Mouse (Mus musculus) MEL (cell line): ENCODE data around the gene Rsph10b. TPM values are rescaled to one million over a fixed set of nuclear protein-coding genes. Genes with fewer than 3 reads are reported as not detected.
A peak's percentile ranks its signal among the peaks of the same experiment; 100 is the strongest.

ENCODE experiments used
- DNase-seq: peaks from one replicate; pipeline ENCODE4 v3.0.0; 2011; ENCODE audit warnings: low read depth, low spot score
- H3K27ac ChIP-seq: 2 replicates; pipeline ENCODE4 v1.5.1; 2012; ENCODE audit warnings: low read depth, mild to moderate bottlenecking, control low read depth, low read length, moderate library complexity; ENCODE audit not compliant: control insufficient read depth
- H3K27me3 ChIP-seq, 2 experiments: fragments of 150-350 bp in 1 of 2; sonication (generic) in 1 of 2; 2 replicates each; pipeline ENCODE4 v1.6.1; 2012; ENCODE audit warnings: low read length in 2 of 2, mild to moderate bottlenecking in 2 of 2, improper control_type of control experiment in 1 of 2, moderate library complexity in 1 of 2; ENCODE audit not compliant: insufficient read depth in 2 of 2, control insufficient read depth in 1 of 2
- H3K36me3 ChIP-seq, 2 experiments: 2 replicates each; pipeline ENCODE4 v1.6.1; 2012 to 2014; ENCODE audit warnings: low read length in 2 of 2, improper control_type of control experiment in 1 of 2, inconsistent platforms in 1 of 2, mild to moderate bottlenecking in 1 of 2; ENCODE audit not compliant: insufficient read depth in 2 of 2, control insufficient read depth in 1 of 2
- H3K4me1 ChIP-seq, 2 experiments: fragments of 150-350 bp in 1 of 2; sonication (generic) in 1 of 2; 2 replicates each; pipeline ENCODE4 v1.6.1; 2012; ENCODE audit warnings: low read length in 2 of 2, improper control_type of control experiment in 1 of 2, mild to moderate bottlenecking in 1 of 2; ENCODE audit not compliant: insufficient read depth in 2 of 2, control insufficient read depth in 1 of 2
- H3K4me3 ChIP-seq, 2 experiments: fragments of 150-350 bp in 1 of 2; sonication (generic) in 1 of 2; 2 replicates each; pipeline ENCODE4 v1.5.1; 2012; ENCODE audit warnings: low read depth in 2 of 2, low read length in 2 of 2, mild to moderate bottlenecking in 2 of 2, moderate library complexity in 2 of 2, control low read depth in 1 of 2, improper control_type of control experiment in 1 of 2; ENCODE audit not compliant: control insufficient read depth in 1 of 2, insufficient read depth in 1 of 2
- H3K79me2 ChIP-seq: 2 replicates; pipeline ENCODE4 v1.6.1; 2012; ENCODE audit warnings: mild to moderate bottlenecking, low read length, moderate library complexity; ENCODE audit not compliant: control insufficient read depth, poor library complexity, insufficient read depth
- H3K9ac ChIP-seq: 2 replicates; pipeline ENCODE4 v1.6.1; 2012; ENCODE audit warnings: low read depth, mild to moderate bottlenecking, control low read depth, low read length, moderate library complexity; ENCODE audit not compliant: control insufficient read depth, poor library complexity, severe bottlenecking
- H3K9me3 ChIP-seq: fragments of 150-350 bp; sonication (generic); replicated peaks from 2 replicates; pipeline ENCODE4 v1.6.1; 2012; ENCODE audit warnings: mild to moderate bottlenecking, low read length, improper control_type of control experiment, moderate library complexity; ENCODE audit not compliant: insufficient read depth
- ELF1 ChIP-seq: IDR thresholded peaks from 2 replicates; pipeline ENCODE4 v1.6.1; 2014; ENCODE audit warnings: low read depth, mild to moderate bottlenecking, inconsistent platforms, low read length, improper control_type of control experiment, moderate library complexity
- EP300 ChIP-seq, 2 experiments: IDR thresholded peaks; 2 replicates each; pipeline ENCODE4 v1.6.1; 2011; ENCODE audit warnings: improper control_type of control experiment in 2 of 2, low read length in 2 of 2, low read depth in 1 of 2, mild to moderate bottlenecking in 1 of 2
- ETS1 ChIP-seq: IDR thresholded peaks from 2 replicates; pipeline ENCODE4 v1.6.1; 2012; ENCODE audit warnings: low read depth, mild to moderate bottlenecking, inconsistent platforms, low read length, improper control_type of control experiment, moderate library complexity
- GABPA ChIP-seq: IDR thresholded peaks from 2 replicates; pipeline ENCODE4 v1.6.1; 2012; ENCODE audit warnings: low read depth, mild to moderate bottlenecking, inconsistent platforms, low read length, improper control_type of control experiment, moderate library complexity
- GATA1 ChIP-seq: IDR thresholded peaks from 2 replicates; pipeline ENCODE4 v1.6.1; 2011; ENCODE audit warnings: low read depth, low read length, improper control_type of control experiment
- JUND ChIP-seq: IDR thresholded peaks from 2 replicates; pipeline ENCODE4 v1.6.1; 2011; ENCODE audit warnings: low read depth, mild to moderate bottlenecking, improper control_type of control experiment, low read length
- KAT2A ChIP-seq: conservative IDR thresholded peaks from 2 replicates; pipeline ENCODE4 v1.6.1; 2012; ENCODE audit warnings: low read depth, low read length, improper control_type of control experiment, inconsistent platforms
- MAFK ChIP-seq: IDR thresholded peaks from 2 replicates; pipeline ENCODE4 v1.6.1; 2011; ENCODE audit warnings: low read depth, mild to moderate bottlenecking, low read length, improper control_type of control experiment, borderline replicate concordance
- MAZ ChIP-seq: IDR thresholded peaks from 2 replicates; pipeline ENCODE4 v1.6.1; 2012; ENCODE audit warnings: low read depth, mild to moderate bottlenecking, inconsistent platforms, low read length, improper control_type of control experiment
- MEF2A ChIP-seq: IDR thresholded peaks from 2 replicates; pipeline ENCODE4 v1.6.1; 2014; ENCODE audit warnings: low read depth, mild to moderate bottlenecking, inconsistent platforms, low read length, improper control_type of control experiment; ENCODE audit not compliant: poor library complexity, insufficient replicate concordance, severe bottlenecking; ENCODE audit errors: extremely low read depth
- NELFE ChIP-seq: IDR thresholded peaks from 2 replicates; pipeline ENCODE4 v1.6.1; 2011; ENCODE audit warnings: low read depth, low read length, improper control_type of control experiment
- NRF1 ChIP-seq: IDR thresholded peaks from 2 replicates; pipeline ENCODE4 v1.6.1; 2014; ENCODE audit warnings: low read depth, mild to moderate bottlenecking, inconsistent platforms, low read length, improper control_type of control experiment, moderate library complexity; ENCODE audit not compliant: poor library complexity, insufficient read depth, severe bottlenecking
- POLR2A ChIP-seq, 2 experiments: IDR thresholded peaks; 2 replicates each; pipeline ENCODE4 v1.6.1; 2011 to 2012; ENCODE audit warnings: low read length in 2 of 2, mild to moderate bottlenecking in 2 of 2, control low read depth in 1 of 2, improper control_type of control experiment in 1 of 2, low read depth in 1 of 2, moderate library complexity in 1 of 2; ENCODE audit not compliant: control insufficient read depth in 1 of 2, insufficient read depth in 1 of 2, poor library complexity in 1 of 2
- POLR2AphosphoS5 ChIP-seq: IDR thresholded peaks from 2 replicates; pipeline ENCODE4 v1.6.1; 2012; ENCODE audit warnings: low read depth, borderline replicate concordance, mild to moderate bottlenecking, inconsistent platforms, low read length, moderate library complexity, mixed read lengths
- RAD21 ChIP-seq: IDR thresholded peaks from 2 replicates; pipeline ENCODE4 v1.6.1; 2011; ENCODE audit warnings: mild to moderate bottlenecking, low read depth, low read length, improper control_type of control experiment
- RCOR1 ChIP-seq: IDR thresholded peaks from 2 replicates; pipeline ENCODE4 v1.6.1; 2012; ENCODE audit warnings: low read depth, mild to moderate bottlenecking, inconsistent platforms, low read length, improper control_type of control experiment
- TAL1 ChIP-seq: IDR thresholded peaks from 2 replicates; pipeline ENCODE4 v1.6.1; 2012; ENCODE audit warnings: mild to moderate bottlenecking, inconsistent platforms, low read length, moderate library complexity, mixed read lengths
- TBP ChIP-seq: IDR thresholded peaks from 2 replicates; pipeline ENCODE4 v1.8.0; 2011; ENCODE audit warnings: low read depth, low read length, improper control_type of control experiment
- UBTF ChIP-seq: IDR thresholded peaks from 2 replicates; pipeline ENCODE4 v1.6.1; 2012; ENCODE audit warnings: low read depth, mild to moderate bottlenecking, inconsistent platforms, low read length, improper control_type of control experiment, moderate library complexity, borderline replicate concordance; ENCODE audit not compliant: insufficient read depth
- ZC3H11A ChIP-seq: IDR thresholded peaks from 2 replicates; pipeline ENCODE4 v1.6.1; 2012; ENCODE audit warnings: low read depth, mild to moderate bottlenecking, inconsistent platforms, low read length, improper control_type of control experiment
- polyA plus RNA-seq, 2 experiments: library from polyadenylated mRNA; stranded (reverse) in 1 of 2; unstranded in 1 of 2; fragments of >175 nt in 1 of 2; fragments of >200 nt in 1 of 2; gene quantifications; 2 replicates each; pipeline versions ENCODE4 v1.2.1 to v1.2.4; 2012; ENCODE audit warnings: low replicate concordance in 2 of 2, low read depth in 1 of 2; ENCODE audit not compliant: insufficient read length in 2 of 2, insufficient read depth in 1 of 2, missing spikeins in 1 of 2
- total RNA-seq: library from RNA; depleted of rRNA; stranded (reverse); fragments of 300-350 nt; gene quantifications from 2 replicates; pipeline ENCODE4 v1.2.3, GENCODE M21; 2012

The Rsph10b gene
- total and polyA plus RNA-seq, 3 experiments = 0.04 to 0.17 TPM; not detected in 1

GRCm38 (mm10) chr5:143980858-143981257 is 48.0 kb downstream of the Rsph10b start:
- peaks cover 0 to 4% of the 10 kb centered on the region in 2 experiments; a peak in 2 of 4 replicates for H3K36me3 ChIP-seq
- H3K79me2 ChIP-seq = no peaks in the 10 kb centered on the region
- H3K27me3 ChIP-seq = no peaks in the 10 kb centered on the region
- DNase-seq = no peak
- H3K4me3 ChIP-seq = no peak overlapping the region
- peaks cover 2 to 13% of the 10 kb centered on the region in 2 experiments; a peak in 2 of 4 replicates for H3K4me1 ChIP-seq
- no peak for TF ChIP-seq GABPA
- no peak for TF ChIP-seq GATA1
- TF ChIP-seq NELFE = no peak
- TF ChIP-seq MEF2A = no peak
- TF ChIP-seq POLR2A (IDR thresholded peaks at IDR 0.05; ENCODE audit: control insufficient read depth in 1 of 2, insufficient read depth in 1 of 2, low read depth in 1 of 2, low read length in 2 of 2, poor library complexity in 1 of 2) = no peak
- no peak for TF ChIP-seq TBP
- TF ChIP-seq MAFK = no peak
- no peak for TF ChIP-seq RCOR1
- no peak for TF ChIP-seq ZC3H11A
- no peak for TF ChIP-seq UBTF
- TF ChIP-seq ELF1 = no peak
- TF ChIP-seq MAZ = no peak
- no peak for TF ChIP-seq NRF1
- no peak for TF ChIP-seq POLR2AphosphoS5
- no peak for TF ChIP-seq EP300 (IDR thresholded peaks at IDR 0.05; ENCODE audit: low read depth in 1 of 2, low read length in 2 of 2)
- TF ChIP-seq KAT2A = no peak
- no peak for TF ChIP-seq ETS1
- TF ChIP-seq RAD21 = no peak
- H3K9me3 ChIP-seq = no peaks in the 10 kb centered on the region
- H3K27ac ChIP-seq = no peak overlapping the region
- no peak overlapping the region for H3K9ac ChIP-seq

GRCm38 (mm10) chr5:143982361-143982760 is 49.5 kb downstream of the Rsph10b start:
- no peaks in the 10 kb centered on the region for H3K9me3 ChIP-seq
- no peak overlapping the region for H3K9ac ChIP-seq
- H3K27me3 ChIP-seq = no peaks in the 10 kb centered on the region
- H3K36me3 ChIP-seq = peaks cover 0 to 2% of the 10 kb centered on the region in 2 experiments; a peak in 1 of 4 replicates
- H3K4me1 ChIP-seq = 0 out of 4 replicates have a peak, but pooled peaks cover 0 to 2% of the 10 kb centered on the region in 2 experiments
- TF ChIP-seq GATA1 (0 out of 2 replicates have a peak, but pooled peaks have one; percentile 4), TAL1 (0 out of 2 replicates have a peak, but pooled peaks have one; percentile 17), EP300 (IDR thresholded peaks at IDR 0.05; ENCODE audit: low read depth in 1 of 2, low read length in 2 of 2) (peak in 1 of 2 experiments; percentile 13; a peak in 1 of 4 replicates), JUND (no peak), KAT2A (no peak)
- H3K27ac ChIP-seq = no peak overlapping the region
- no peak for DNase-seq
- H3K79me2 ChIP-seq = no peaks in the 10 kb centered on the region
- H3K4me3 ChIP-seq = no peak overlapping the region
